Mouse (Mus musculus) central nervous system, embryonic 18 days (tissue): Measurements from ENCODE around the gene Epb42. TPM values are rescaled to one million over a fixed set of nuclear protein-coding genes. Genes with fewer than 3 reads are reported as not detected.

Experiments used
- polyA plus RNA-seq: library from polyadenylated mRNA; depleted of rRNA; stranded (reverse); fragments of >200 nt; gene quantifications from 2 replicates; pipeline ENCODE4 v1.2.3, GENCODE M21; 2012; rRNA removed

Gene Epb42
- polyA plus RNA-seq = 0.05 and 0.06 TPM in 2 replicates

DNA sequence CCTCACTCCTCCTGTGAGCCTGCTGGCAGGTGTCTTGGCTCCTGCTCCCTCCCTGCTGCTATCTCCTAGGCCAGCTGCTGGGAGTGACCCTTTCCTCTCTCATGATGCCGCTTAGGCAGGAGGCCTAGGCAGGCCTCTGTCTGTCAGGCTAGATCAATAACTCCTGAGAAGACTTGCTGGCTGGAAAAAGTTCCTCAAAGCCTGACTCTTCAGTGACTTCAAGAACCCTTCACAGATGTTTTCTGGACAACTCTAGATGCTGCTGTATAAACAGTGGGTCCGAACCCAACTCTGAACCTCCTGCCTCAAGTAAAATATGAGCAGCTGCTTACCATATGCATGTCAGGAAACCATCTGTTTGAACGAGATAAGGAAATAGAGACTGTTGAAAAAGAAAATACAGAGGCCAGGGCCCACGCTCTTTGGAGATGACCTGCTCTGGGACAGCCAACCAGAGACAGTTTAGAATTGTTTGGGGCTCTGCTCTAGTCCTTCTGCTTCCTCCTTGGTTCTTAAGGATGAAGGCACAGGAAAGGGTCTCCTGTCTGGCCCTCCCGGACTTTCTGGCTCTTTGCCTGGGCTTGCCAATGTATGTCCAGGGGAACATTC, at the start of gene Epb42:
Gene Epb42 (minus strand): TSS at position 340 of the 609 bp plus-strand sequence.

DNA sequence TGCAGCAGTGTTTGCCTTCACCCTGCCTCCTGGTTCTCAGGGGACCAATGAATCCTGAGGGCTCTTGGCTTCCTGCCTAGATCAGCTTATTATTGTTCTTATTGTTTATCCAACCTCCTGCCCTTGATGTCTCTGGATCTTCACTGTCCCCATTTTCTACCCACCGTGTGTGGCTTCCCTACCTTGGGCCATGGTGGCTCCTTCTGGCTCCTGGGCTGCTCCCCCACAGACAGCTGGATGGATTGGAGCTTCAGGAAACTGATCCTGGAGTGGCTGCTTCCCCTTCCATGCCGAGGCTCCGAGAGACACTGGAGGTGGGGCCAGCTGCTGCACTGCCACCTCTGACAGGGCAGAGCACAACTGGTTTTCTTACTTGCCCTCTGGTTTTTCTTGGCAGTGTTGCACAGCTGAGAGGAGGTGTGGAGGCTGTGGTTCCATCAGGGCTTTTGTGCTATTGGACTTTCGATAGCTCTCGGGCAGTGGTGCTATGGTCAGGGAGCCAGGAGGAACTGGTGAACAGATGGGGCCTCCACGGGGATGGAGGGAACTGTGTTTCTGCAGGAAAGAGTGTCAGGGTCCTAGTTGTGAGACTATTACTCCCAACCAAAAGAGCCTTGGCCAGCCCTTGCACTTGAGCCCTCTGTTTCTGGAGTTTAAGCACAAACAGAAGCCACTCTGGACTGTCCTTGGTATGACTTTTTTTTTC, 48.8 kb upstream of the Epb42 start, which contains the start of gene Tgm5:
Gene Tgm5 (minus strand): TSS at position 362 of the 706 bp plus-strand sequence.

GRCm38 (mm10) chr2:121007925-121008663, 28.8 kb downstream of the Epb42 start, which contains the start of gene Ccndbp1:
Gene Ccndbp1 (plus strand): TSS chr2:121008403.

GRCm38 (mm10) chr2:120976990-120977925, 59.6 kb downstream of the Epb42 start, which contains the start of gene Tmem62:
Gene Tmem62 (plus strand): TSS chr2:120977017.

DNA sequence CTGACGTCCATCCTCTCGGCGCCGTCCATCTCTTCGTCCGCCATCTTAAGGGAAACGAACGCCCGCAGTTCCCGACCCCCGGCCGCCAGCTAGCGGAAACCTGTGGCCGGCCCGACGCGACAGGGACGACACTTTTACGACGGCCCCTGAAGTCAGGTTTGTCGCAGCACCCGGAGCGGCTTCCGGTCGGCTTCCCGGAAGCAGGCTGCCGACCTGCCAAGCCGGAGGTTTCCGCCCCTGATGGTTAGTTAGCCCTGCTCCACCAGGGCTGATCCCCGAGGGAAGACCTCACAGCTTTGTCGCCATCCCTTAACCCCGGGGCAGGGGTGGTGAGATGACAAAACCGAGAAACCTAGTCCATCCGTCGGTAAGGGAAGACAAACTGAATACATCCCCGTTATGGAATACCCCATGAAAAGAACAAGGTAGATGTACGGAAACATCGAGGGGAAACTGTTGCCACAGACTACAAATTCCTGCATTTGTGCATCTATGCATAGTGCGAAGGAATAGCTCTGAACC, 66.3 kb downstream of the Epb42 start, which contains the start of gene Ubr1:
Gene Ubr1 (minus strand): TSS at position 157 of the 522 bp plus-strand sequence.

Other genes starting within 250 kb of the Epb42 start
- gene Cdan1, start 186.9 kb downstream of the Epb42 start, polyA plus RNA-seq = 32.6 and 35.4 TPM in 2 replicates
- gene Ttbk2, start 186.5 kb downstream of the Epb42 start, polyA plus RNA-seq = 21.0 and 22.6 TPM in 2 replicates
- 22.1 and 23.6 TPM in 2 replicates for gene Ubr1, start 66.4 kb downstream of the Epb42 start, polyA plus RNA-seq
- 20.5 and 21.8 TPM in 2 replicates for gene Tmem62, start 60.1 kb downstream of the Epb42 start, polyA plus RNA-seq
- gene Ccndbp1, start 28.7 kb downstream of the Epb42 start, polyA plus RNA-seq = 74.7 and 75.5 TPM in 2 replicates
- gene Tgm5, start 48.8 kb upstream of the Epb42 start, polyA plus RNA-seq = 0.04 and 0.11 TPM in 2 replicates
- gene Tgm7, start 72.7 kb upstream of the Epb42 start, polyA plus RNA-seq = 0.08 and 0.10 TPM in 2 replicates
- gene Adal, start 103.4 kb upstream of the Epb42 start, polyA plus RNA-seq = 24.2 and 26.3 TPM in 2 replicates
- 8.4 and 9.6 TPM in 2 replicates for gene Lcmt2, start 103.6 kb upstream of the Epb42 start, polyA plus RNA-seq
- gene Tubgcp4, start 133.6 kb upstream of the Epb42 start, polyA plus RNA-seq = 45.6 and 47.1 TPM in 2 replicates
- gene Zscan29, start 134.1 kb upstream of the Epb42 start, polyA plus RNA-seq = 3.9 and 4.2 TPM in 2 replicates
- gene Trp53bp1, start 234.3 kb upstream of the Epb42 start, polyA plus RNA-seq = 137 and 139 TPM in 2 replicates